Mouse (Mus musculus): ENCODE measurements at regions not wholly inside any gene's neighbourhood (a gene's known extent, or its start where the extent isn't known, plus 50 kb on each side); places are given as distances from the start of the nearest gene placed in this dataset.
A peak's percentile ranks its signal among the peaks of the same experiment; 100 is the strongest.

- H3K4me1 ChIP-seq: peaks cover 3% of the 10 kb centered on the region; the same call in 1 of the 2 replicates
- ATAC-seq (ENCODE audit: low FRiP score): peak; percentile 55; the same call in 1 of the 2 replicates
- H3K27me3 ChIP-seq (replicated peaks): no peaks in the 10 kb centered on the region
- no peak overlapping the region for H3K9ac ChIP-seq (replicated peaks)
- no peaks in the 10 kb centered on the region for H3K9me3 ChIP-seq (replicated peaks)
- H3K36me3 ChIP-seq: no peaks in the 10 kb centered on the region
- H3K4me3 ChIP-seq (replicated peaks): no peak overlapping the region
- no peak overlapping the region for H3K4me2 ChIP-seq
- H3K27ac ChIP-seq (replicated peaks): no peak overlapping the region
Measured at GRCm38 (mm10) chr9:89858005-89858404, 51.7 kb upstream of the Rasgrf1 start.

- no peak overlapping the region for H3K27ac ChIP-seq (replicated peaks)
- no peak overlapping the region for H3K9ac ChIP-seq (replicated peaks)
- no peak overlapping the region for H3K4me3 ChIP-seq (replicated peaks)
- H3K4me1 ChIP-seq: no peaks in the 10 kb centered on the region
- WGBS: 85% methylated on average over 10 of the region's 10 CpGs
- no peak overlapping the region for H3K4me2 ChIP-seq
- no peaks in the 10 kb centered on the region for H3K9me3 ChIP-seq (replicated peaks)
- ATAC-seq (ENCODE audit: low FRiP score): no peak
- H3K27me3 ChIP-seq (replicated peaks): no peaks in the 10 kb centered on the region
- H3K36me3 ChIP-seq: no peaks in the 10 kb centered on the region
Measured at GRCm38 (mm10) chr9:89850491-89851282, 59.0 kb upstream of the Rasgrf1 start.

DNA sequence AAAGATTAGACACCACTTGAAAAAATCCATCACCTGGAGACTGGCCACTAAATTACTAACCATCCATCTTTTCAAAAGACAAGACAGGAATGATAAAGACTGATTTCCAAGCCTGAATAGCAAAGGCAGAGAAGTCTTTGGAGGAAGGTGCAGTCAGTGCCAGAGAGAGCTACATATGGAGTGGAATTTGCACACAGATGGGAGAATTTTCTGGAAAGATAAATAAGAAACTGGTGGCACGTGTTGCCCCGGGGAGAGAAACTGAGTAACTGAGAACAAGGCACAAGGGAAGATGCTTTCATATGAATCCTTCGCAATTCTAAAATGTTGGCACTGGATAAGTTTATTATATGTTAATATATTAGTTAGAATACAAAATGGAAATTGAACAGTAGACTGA, 59.8 kb upstream of the Rasgrf1 start:
- Histone ChIP-seq H3K4me3 (replicated peaks) (no peak overlapping the region), H3K4me1 (no peaks in the 10 kb centered on the region), H3K9ac (replicated peaks) (no peak overlapping the region), H3K4me2 (no peak overlapping the region), H3K27ac (replicated peaks) (no peak overlapping the region), H3K27me3 (replicated peaks) (no peaks in the 10 kb centered on the region), H3K36me3 (no peaks in the 10 kb centered on the region), H3K9me3 (replicated peaks) (no peaks in the 10 kb centered on the region)
- ATAC-seq (ENCODE audit: low FRiP score): no peak
- WGBS: 78% methylated on average over 3 of the region's 3 CpGs

GRCm38 (mm10) chr9:89848571-89848970, 61.1 kb upstream of the Rasgrf1 start:
- no peaks in the 10 kb centered on the region for H3K36me3 ChIP-seq
- H3K27ac ChIP-seq (replicated peaks): no peak overlapping the region
- 68% methylated on average over 3 of the region's 3 CpGs for WGBS
- H3K4me3 ChIP-seq (replicated peaks): no peak overlapping the region
- ATAC-seq (ENCODE audit: low FRiP score): no peak
- no peaks in the 10 kb centered on the region for H3K27me3 ChIP-seq (replicated peaks)
- H3K9ac ChIP-seq (replicated peaks): no peak overlapping the region
- H3K4me1 ChIP-seq: no peaks in the 10 kb centered on the region
- no peak overlapping the region for H3K4me2 ChIP-seq
- H3K9me3 ChIP-seq (replicated peaks): no peaks in the 10 kb centered on the region

GRCm38 (mm10) chr9:89846973-89847372, 62.7 kb upstream of the Rasgrf1 start:
- Histone ChIP-seq H3K4me2 (no peak overlapping the region), H3K36me3 (no peaks in the 10 kb centered on the region), H3K27ac (replicated peaks) (no peak overlapping the region), H3K9ac (replicated peaks) (no peak overlapping the region), H3K9me3 (replicated peaks) (no peaks in the 10 kb centered on the region), H3K27me3 (replicated peaks) (no peaks in the 10 kb centered on the region), H3K4me1 (0 out of 2 replicates have a peak, but pooled peaks cover 5% of the 10 kb centered on the region), H3K4me3 (replicated peaks) (no peak overlapping the region)
- no peak for ATAC-seq (ENCODE audit: low FRiP score)

GRCm38 (mm10) chr9:89842776-89843089, 67.0 kb upstream of the Rasgrf1 start:
- Histone ChIP-seq H3K4me3 (replicated peaks) (no peak overlapping the region), H3K36me3 (no peaks in the 10 kb centered on the region), H3K9me3 (replicated peaks) (no peaks in the 10 kb centered on the region), H3K9ac (replicated peaks) (no peak overlapping the region), H3K4me1 (0 out of 2 replicates have a peak, but pooled peaks cover 5% of the 10 kb centered on the region), H3K27ac (replicated peaks) (no peak overlapping the region), H3K4me2 (no peak overlapping the region), H3K27me3 (replicated peaks) (no peaks in the 10 kb centered on the region)
- WGBS: 91% methylated on average over 8 of the region's 8 CpGs
- ATAC-seq (ENCODE audit: low FRiP score): no peak

GRCm38 (mm10) chr9:89841866-89842775, 67.6 kb upstream of the Rasgrf1 start:
- ATAC-seq (ENCODE audit: low FRiP score): peak; percentile 66
- H3K27ac ChIP-seq (replicated peaks): no peak overlapping the region
- no peaks in the 10 kb centered on the region for H3K27me3 ChIP-seq (replicated peaks)
- H3K9me3 ChIP-seq (replicated peaks): no peaks in the 10 kb centered on the region
- H3K4me1 ChIP-seq: 0 out of 2 replicates have a peak, but pooled peaks cover 5% of the 10 kb centered on the region
- no peak overlapping the region for H3K4me2 ChIP-seq
- H3K4me3 ChIP-seq (replicated peaks): no peak overlapping the region
- no peaks in the 10 kb centered on the region for H3K36me3 ChIP-seq
- H3K9ac ChIP-seq (replicated peaks): no peak overlapping the region
- WGBS: 51% methylated on average over 12 of the region's 12 CpGs

DNA sequence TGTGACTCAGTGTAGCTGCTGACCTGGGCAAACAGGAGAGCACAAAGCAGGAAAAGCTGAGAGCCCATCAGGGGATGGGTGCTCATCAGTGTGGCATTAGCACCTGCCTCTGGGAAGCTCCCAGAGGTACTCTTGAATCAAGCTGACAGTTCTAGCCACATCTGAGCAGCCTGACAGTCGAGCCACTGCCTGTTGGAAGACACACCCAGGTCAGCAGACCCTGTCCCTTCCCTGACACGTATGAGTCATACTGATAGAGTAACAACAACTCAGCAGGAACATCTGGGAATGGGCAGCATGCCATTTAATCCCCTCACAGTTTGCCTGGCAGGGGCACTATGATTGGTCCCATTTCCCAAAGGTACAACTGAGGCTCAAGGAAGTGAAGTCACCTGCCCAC, 68.3 kb upstream of the Rasgrf1 start:
- 50% methylated on average over 2 of the region's 2 CpGs for WGBS

GRCm38 (mm10) chr9:89836454-89837245, 73.1 kb upstream of the Rasgrf1 start:
- Histone ChIP-seq H3K27me3 (replicated peaks) (no peaks in the 10 kb centered on the region), H3K36me3 (no peaks in the 10 kb centered on the region), H3K4me3 (replicated peaks) (no peak overlapping the region), H3K4me2 (no peak overlapping the region), H3K9me3 (replicated peaks) (no peaks in the 10 kb centered on the region), H3K27ac (replicated peaks) (no peak overlapping the region), H3K4me1 (no peaks in the 10 kb centered on the region), H3K9ac (replicated peaks) (no peak overlapping the region)
- 75% methylated on average over 7 of the region's 7 CpGs for WGBS
- ATAC-seq (ENCODE audit: low FRiP score): no peak

More for the DNA sequence above, 68.3 kb upstream of the Rasgrf1 start:
- no peak overlapping the region for H3K9ac ChIP-seq (replicated peaks)
- no peak overlapping the region for H3K27ac ChIP-seq (replicated peaks)
- H3K36me3 ChIP-seq: no peaks in the 10 kb centered on the region
- H3K4me3 ChIP-seq (replicated peaks): no peak overlapping the region
- H3K9me3 ChIP-seq (replicated peaks): no peaks in the 10 kb centered on the region
- 0 out of 2 replicates have a peak, but pooled peaks cover 5% of the 10 kb centered on the region for H3K4me1 ChIP-seq
- H3K4me2 ChIP-seq: no peak overlapping the region
- no peak for ATAC-seq (ENCODE audit: low FRiP score)
- no peaks in the 10 kb centered on the region for H3K27me3 ChIP-seq (replicated peaks)

- Histone ChIP-seq H3K4me3 (replicated peaks) (no peak overlapping the region), H3K9me3 (replicated peaks) (no peaks in the 10 kb centered on the region), H3K36me3 (no peaks in the 10 kb centered on the region), H3K9ac (replicated peaks) (no peak overlapping the region), H3K27ac (replicated peaks) (no peak overlapping the region), H3K27me3 (replicated peaks) (no peaks in the 10 kb centered on the region), H3K4me2 (no peak overlapping the region), H3K4me1 (no peaks in the 10 kb centered on the region)
- 83% methylated on average over 9 of the region's 9 CpGs for WGBS
- no peak for ATAC-seq (ENCODE audit: low FRiP score)
Measured at GRCm38 (mm10) chr9:89833596-89833995, 76.1 kb upstream of the Rasgrf1 start.

DNA sequence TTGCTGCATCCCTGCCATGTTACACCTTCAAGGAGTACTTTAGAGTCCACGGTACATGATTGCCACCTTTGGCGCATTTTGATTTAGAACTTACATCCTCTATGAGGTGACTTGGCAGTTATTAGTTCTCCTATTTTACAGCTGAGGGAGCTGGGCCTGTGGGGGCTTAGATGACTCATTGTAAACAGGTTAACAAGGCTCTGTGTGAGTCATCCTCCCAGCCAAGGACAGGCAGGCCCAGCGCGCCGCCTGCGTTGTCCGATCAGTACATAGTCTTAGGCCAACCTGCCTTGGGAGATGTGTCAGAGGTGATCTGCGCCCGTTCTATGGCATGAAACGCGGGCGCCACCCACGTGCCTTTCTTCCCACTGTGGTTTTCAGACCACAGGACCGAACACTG, 77.9 kb upstream of the Rasgrf1 start:
- Histone ChIP-seq H3K9me3 (replicated peaks) (no peaks in the 10 kb centered on the region), H3K4me3 (replicated peaks) (no peak overlapping the region), H3K9ac (replicated peaks) (no peak overlapping the region), H3K36me3 (no peaks in the 10 kb centered on the region), H3K4me2 (no peak overlapping the region), H3K4me1 (no peaks in the 10 kb centered on the region; the same call in 1 of the 2 replicates), H3K27ac (replicated peaks) (no peak overlapping the region), H3K27me3 (replicated peaks) (no peaks in the 10 kb centered on the region)
- no peak for ATAC-seq (ENCODE audit: low FRiP score)
- 91% methylated on average over 14 of the region's 14 CpGs for WGBS
